10 mouse cellular contexts compared by ENCODE assay signal in genomic region chr11:85828691-85829519, GRCm38 (mm10). TPM values are rescaled to one million over a fixed set of nuclear protein-coding genes. Genes with fewer than 3 reads are reported as not detected.
DNase-seq lines count a peak whose midpoint lies in the region; ATAC-seq and TF ChIP-seq lines count a peak whose summit lies in the region.
"Had no signal": no experiment of that assay in that cellular context is flagged by ENCODE, and none has a peak within 500 bp of the region (broad histone marks: within the 10 kb centered on the region; RNA-seq: fewer than 3 reads in every experiment).

No protein-coding gene starts in this region.

- peak overlapping the region; percentile 93 for H3K4me2 ChIP-seq in lung, embryonic 14.5 days

- WGBS in lung, embryonic 14.5 days = 16% methylated on average over 38 of the region's 38 CpGs

- DNase-seq in embryo, embryonic 11 days = peak; percentile 63
- no peak for DNase-seq in embryo, embryonic 9.5 days (ENCODE audit: extremely low spot score)
- DNase-seq in lung, embryonic 14.5 days = peak; percentile 47
- DNase-seq in lung, postnatal 36 days = no peak
- DNase-seq in kidney, postnatal 4 days = peak; percentile 50 to 59
- peak; percentile 89 for DNase-seq in retina, postnatal 1 day
- no peak for DNase-seq in cerebellum, adult 9-10 months
- DNase-seq in left cerebral cortex, postnatal 36 days (ENCODE audit: low spot score in 2 of 2) = no peak

- H3K27me3 ChIP-seq in lung, embryonic 14.5 days (ENCODE audit: insufficient read depth, low read length) = peaks cover 35% of the 10 kb centered on the region

- H3K9ac ChIP-seq in lung, embryonic 14.5 days = peak overlapping the region; percentile 99

- peak overlapping the region; percentile 99 for H3K27ac ChIP-seq in lung, embryonic 14.5 days (ENCODE audit: low read depth)

- peaks cover 1% of the 10 kb centered on the region for H3K36me3 ChIP-seq in lung, embryonic 14.5 days (ENCODE audit: insufficient read depth)

- intact Hi-C loops in left cerebral cortex, postnatal 36 days (cut with DNase I) = no loop called here

- no peak for ATAC-seq in lung, embryonic 14.5 days (ENCODE audit: insufficient read depth)

- TF ChIP-seq CTCF in lung, embryonic 14.5 days (IDR thresholded peaks at IDR 0.05; ENCODE audit: low read depth) = no peak

- H3K9me3 ChIP-seq in lung, embryonic 14.5 days (ENCODE audit: low read depth, low read length) = no peaks in the 10 kb centered on the region

- peaks cover 28% of the 10 kb centered on the region for H3K4me1 ChIP-seq in lung, embryonic 14.5 days (ENCODE audit: insufficient read depth)

- peak overlapping the region; percentile 80 for H3K4me3 ChIP-seq in lung, embryonic 14.5 days (ENCODE audit: low read depth, low read length)

RNA-seq across cellular contexts. Expression of gene Tbx2, which starts 3.4 kb away (rescaled TPM):
- 61.4 and 67.5 TPM in 2 replicates for polyA plus RNA-seq in lung, embryonic 14.5 days (2014; fragmentation: Nextera tagmentation; extraction: Ambion mirVana)
- 1 to 10 TPM; 1.9 to 2.2 TPM for total RNA-seq in left cerebral cortex, postnatal 36 days (2021)

RNA-seq across cellular contexts. Expression of gene Gm11444, which starts 21.2 kb away (rescaled TPM):
- not detected in 2 replicates for polyA plus RNA-seq in lung, embryonic 14.5 days (2014; fragmentation: Nextera tagmentation; extraction: Ambion mirVana)
- not detected for total RNA-seq in left cerebral cortex, postnatal 36 days (2021)
- polyA plus RNA-seq: cortical plate, adult 2 months; large intestine, adult 2 months had no signal

RNA-seq across cellular contexts. Expression of gene Tbx4, which starts 57.3 kb away (rescaled TPM):
- 67.9 and 73.4 TPM in 2 replicates for polyA plus RNA-seq in lung, embryonic 14.5 days (2014; fragmentation: Nextera tagmentation; extraction: Ambion mirVana)
- under 1 TPM; 0.17 to 0.25 TPM for total RNA-seq in left cerebral cortex, postnatal 36 days (2021)

Comparison
In these comparisons a context has a peak if more than half of its experiments do, and no peak if none do; other contexts are left out.
1. DNase-seq: peak in embryo, embryonic 11 days (single experiment), lung, embryonic 14.5 days (single experiment), kidney, postnatal 4 days (2 of 2) and retina, postnatal 1 day (single experiment); none in embryo, embryonic 9.5 days (single experiment), lung, postnatal 36 days (single experiment), cerebellum, adult 9-10 months (single experiment) and left cerebral cortex, postnatal 36 days (0 of 2).